Mouse (Mus musculus) stomach, adult 2 months (tissue): ENCODE data around the gene Olfr1259. TPM values are rescaled to one million over a fixed set of nuclear protein-coding genes. Genes with fewer than 3 reads are reported as not detected.

Source experiments
- polyA plus RNA-seq: library from polyadenylated mRNA; depleted of rRNA; stranded (reverse); fragments of >200 nt; gene quantifications from 2 replicates; pipeline ENCODE4 v1.2.3, GENCODE M21; 2012; rRNA removed

The Olfr1259 gene
- polyA plus RNA-seq = 0.03 TPM in 1 of 2 replicates, not detected in the other

DNA sequence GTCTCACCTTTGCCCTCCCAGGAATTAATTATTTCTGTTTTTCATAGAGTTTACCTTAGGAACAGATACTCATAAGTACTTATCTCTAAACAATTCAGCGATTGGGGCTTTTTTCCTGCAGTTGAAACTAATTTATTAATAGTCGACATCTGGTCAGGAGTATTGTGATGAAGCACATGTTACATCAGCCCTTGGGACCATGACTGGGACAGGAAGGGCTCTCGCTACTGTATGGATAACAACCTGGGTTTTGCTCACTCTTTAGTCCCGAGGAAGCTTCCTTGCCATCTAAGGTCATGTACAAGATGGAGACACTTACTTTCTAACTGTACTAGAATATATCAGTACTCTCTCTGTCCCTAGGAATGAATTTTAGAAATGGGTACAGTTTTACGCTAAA, at the start of gene Olfr1259:
Olfr1259 (minus strand) TSS at position 101 of the 400 bp plus-strand sequence.

DNA sequence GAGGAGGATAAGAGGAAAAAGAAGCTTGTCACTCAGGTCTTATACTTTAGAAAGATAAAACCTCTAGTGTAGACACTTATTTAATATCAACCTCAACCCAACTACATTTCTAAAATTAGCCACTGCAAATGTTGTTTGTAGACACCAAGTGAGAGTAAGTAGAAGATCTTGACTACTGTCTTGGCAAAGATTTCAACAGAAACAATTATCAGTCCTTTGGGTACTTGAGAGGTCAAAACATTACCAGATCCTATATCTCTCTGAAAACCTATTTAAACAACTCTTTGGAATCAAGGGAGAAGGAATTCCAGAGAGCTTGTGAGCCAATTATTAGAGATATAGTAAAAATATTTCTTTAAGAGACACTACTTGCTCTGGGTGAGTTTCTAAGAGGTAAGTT, 42.5 kb upstream of the Olfr1259 start, which contains the start of gene Olfr1261:
Olfr1261 (plus strand) TSS at position 301 of the 400 bp plus-strand sequence.

DNA sequence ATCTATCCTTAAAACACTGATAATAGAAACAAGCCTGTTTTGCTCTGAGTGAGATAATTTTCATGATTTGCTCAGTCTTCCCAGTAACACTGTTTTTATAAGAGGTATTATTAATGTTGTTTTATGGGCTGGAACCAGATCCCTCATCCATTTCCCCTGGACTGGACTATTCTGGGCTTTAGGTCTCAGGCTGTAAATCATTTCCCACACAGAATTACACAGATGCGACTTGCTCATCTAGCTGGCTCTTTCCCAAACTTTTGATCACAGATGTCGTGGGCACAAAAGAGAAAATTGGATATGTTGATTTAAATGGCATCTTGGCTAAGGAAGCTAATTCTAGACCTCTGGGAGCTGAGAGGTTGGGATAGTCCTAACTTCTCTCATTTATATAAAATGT, 25.7 kb upstream of the Olfr1259 start, which contains the start of gene Olfr1260:
Olfr1260 (plus strand) TSS at position 157 of the 400 bp plus-strand sequence.

DNA sequence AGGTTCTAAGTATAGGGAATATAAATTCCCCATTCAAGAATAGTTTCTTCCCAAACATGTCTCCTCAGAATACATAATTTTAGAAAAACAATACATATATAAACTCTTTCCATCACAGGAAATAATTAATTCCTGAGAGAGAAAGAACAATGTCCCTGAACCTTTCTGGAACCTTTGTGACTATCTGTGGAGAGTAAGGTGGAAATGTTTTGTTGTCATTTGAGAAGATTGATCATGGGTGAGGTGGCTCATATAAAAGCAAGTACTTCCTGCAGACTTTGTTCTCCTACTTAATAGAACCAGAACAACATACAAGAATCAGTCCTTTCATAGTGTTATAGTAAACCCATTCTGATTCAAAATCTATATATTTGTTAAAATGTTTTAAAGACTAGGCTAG, 21.5 kb downstream of the Olfr1259 start, which contains the start of gene Olfr1258:
Olfr1258 (plus strand) TSS at position 301 of the 400 bp plus-strand sequence.

Other genes starting within 250 kb of the Olfr1259 start
- not detected in 2 replicates for gene Olfr1252, start 223.7 kb downstream of the Olfr1259 start, polyA plus RNA-seq
- not detected in 2 replicates for gene Olfr1253, start 191.6 kb downstream of the Olfr1259 start, polyA plus RNA-seq
- gene Olfr1254, start 155.0 kb downstream of the Olfr1259 start, polyA plus RNA-seq = not detected in 2 replicates
- gene Olfr1255, start 136.6 kb downstream of the Olfr1259 start, polyA plus RNA-seq = not detected in 2 replicates
- gene Olfr1256, start 107.1 kb downstream of the Olfr1259 start, polyA plus RNA-seq = not detected in 2 replicates
- not detected in 2 replicates for gene Olfr48, start 100.5 kb downstream of the Olfr1259 start, polyA plus RNA-seq
- gene Olfr1257, start 70.2 kb downstream of the Olfr1259 start, polyA plus RNA-seq = not detected in 2 replicates
- gene Olfr1258, start 21.4 kb downstream of the Olfr1259 start, polyA plus RNA-seq = not detected in 2 replicates
- gene Olfr1260, start 25.7 kb upstream of the Olfr1259 start, polyA plus RNA-seq = not detected in 2 replicates
- not detected in 2 replicates for gene Olfr1261, start 42.6 kb upstream of the Olfr1259 start, polyA plus RNA-seq
- not detected in 2 replicates for gene Olfr1262, start 51.5 kb upstream of the Olfr1259 start, polyA plus RNA-seq
- not detected in 2 replicates for gene Olfr1263, start 63.5 kb upstream of the Olfr1259 start, polyA plus RNA-seq
- not detected in 2 replicates for gene Olfr1264, start 76.9 kb upstream of the Olfr1259 start, polyA plus RNA-seq
- not detected in 2 replicates for gene Olfr1265, start 86.7 kb upstream of the Olfr1259 start, polyA plus RNA-seq
- gene Olfr140, start 114.9 kb upstream of the Olfr1259 start, polyA plus RNA-seq = not detected in 2 replicates
- not detected in 2 replicates for gene Olfr1269, start 172.7 kb upstream of the Olfr1259 start, polyA plus RNA-seq
- gene Olfr32, start 193.6 kb upstream of the Olfr1259 start, polyA plus RNA-seq = not detected in 2 replicates
- gene Olfr1270, start 204.4 kb upstream of the Olfr1259 start, polyA plus RNA-seq = not detected in 2 replicates